Mouse (Mus musculus) heart, embryonic 12.5 days (tissue): ENCODE measurements around the gene C1qtnf7. TPM values are rescaled to one million over a fixed set of nuclear protein-coding genes. Genes with fewer than 3 reads are reported as not detected.

Experiments
- ATAC-seq: fragments of 200-750 bp; cut with Nextera tagmentation; 2 replicates; pipeline ENCODE4 v1.8.0; 2017; ENCODE audit warnings: moderate TSS enrichment, moderate library complexity; ENCODE audit not compliant: insufficient number of reproducible peaks, low FRiP score
- H3K27ac ChIP-seq: fragments of 300-500 bp; sonication (generic); 2 replicates; pipeline ENCODE4 v1.5.1; 2016; ENCODE audit warnings: mild to moderate bottlenecking, moderate library complexity; ENCODE audit not compliant: poor library complexity, severe bottlenecking
- H3K27me3 ChIP-seq: fragments of 300-500 bp; sonication (generic); replicated peaks from 2 replicates; pipeline ENCODE4 v1.6.1; 2016; ENCODE audit warnings: mild to moderate bottlenecking, moderate library complexity
- H3K36me3 ChIP-seq: fragments of 300-500 bp; sonication (generic); 2 replicates; pipeline ENCODE4 v1.6.1; 2016; ENCODE audit warnings: mild to moderate bottlenecking, moderate library complexity
- H3K4me1 ChIP-seq: fragments of 300-500 bp; sonication (generic); replicated peaks from 2 replicates; pipeline ENCODE4 v1.6.1; 2016; ENCODE audit warnings: mild to moderate bottlenecking
- H3K4me2 ChIP-seq: fragments of 300-500 bp; sonication (generic); 2 replicates; pipeline ENCODE4 v1.6.1; 2016; ENCODE audit warnings: mild to moderate bottlenecking, moderate library complexity
- H3K4me3 ChIP-seq: fragments of 300-500 bp; sonication (generic); 2 replicates; pipeline ENCODE4 v1.5.1; 2016; ENCODE audit warnings: mild to moderate bottlenecking
- H3K9ac ChIP-seq: fragments of 300-500 bp; sonication (generic); 2 replicates; pipeline ENCODE4 v1.6.1; 2016; ENCODE audit warnings: mild to moderate bottlenecking, moderate library complexity
- H3K9me3 ChIP-seq: fragments of 300-500 bp; sonication (generic); replicated peaks from 2 replicates; pipeline ENCODE4 v1.6.1; 2016; ENCODE audit warnings: mild to moderate bottlenecking, moderate library complexity
- WGBS: fragments of 180-500 bp; shearing (Covaris S2); methylation state at CpG from one replicate; pipeline ENCODE4 v1.1.7; 2016; 5-methylcytosine and 5-hydroxymethylcytosine counted together
- polyA plus RNA-seq: library from polyadenylated mRNA; unstranded; fragments of >200 nt; fragmentation: Nextera tagmentation; extraction: Ambion mirVana; gene quantifications from 2 replicates; pipeline ENCODE4 v1.2.1, GENCODE M21; 2016

Gene C1qtnf7
- polyA plus RNA-seq, 1 experiment from 2014 or later = 4.7 TPM

DNA sequence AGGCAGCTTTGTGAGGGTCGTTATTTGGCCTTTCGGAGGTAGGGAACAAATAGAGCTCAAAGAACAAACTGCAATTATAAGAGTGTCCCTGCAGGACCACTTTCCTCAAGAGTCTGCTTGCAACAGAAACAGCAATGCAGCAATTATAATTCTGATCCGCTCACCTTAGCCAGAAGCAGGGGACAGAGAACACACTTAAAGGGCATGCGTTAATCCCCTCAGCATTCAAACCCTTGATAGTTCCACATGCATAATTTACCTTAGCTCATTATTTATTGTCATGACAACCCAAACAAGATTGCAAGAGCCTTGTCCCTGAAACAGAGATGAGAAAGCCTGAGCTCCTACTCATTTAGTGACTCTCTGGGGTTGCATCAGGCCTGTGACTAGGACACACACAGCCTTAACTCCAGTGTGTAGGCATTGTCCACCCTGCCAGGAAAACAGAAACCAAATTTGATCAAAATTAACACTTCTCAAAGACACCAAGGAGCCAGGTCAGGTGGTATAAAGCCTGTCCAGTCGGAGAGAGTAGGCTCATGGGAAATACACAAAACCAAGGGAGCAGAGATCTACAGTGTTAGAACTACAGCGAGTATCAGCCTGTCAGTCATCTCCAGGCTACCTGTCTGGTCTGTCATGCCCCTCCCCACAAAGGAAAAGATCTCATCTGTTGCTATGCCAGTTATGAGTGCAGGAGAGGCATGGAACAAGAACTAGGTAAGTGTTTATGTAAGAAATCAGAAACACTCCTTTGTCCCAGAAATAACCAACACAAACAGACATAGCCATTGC is 68.2 kb downstream of the C1qtnf7 start:
- no peaks in the 10 kb centered on the region for H3K4me1 ChIP-seq
- no peaks in the 10 kb centered on the region for H3K27me3 ChIP-seq
- no peak overlapping the region for H3K9ac ChIP-seq
- H3K36me3 ChIP-seq = no peaks in the 10 kb centered on the region
- H3K4me3 ChIP-seq = no peak overlapping the region
- H3K9me3 ChIP-seq = no peaks in the 10 kb centered on the region
- H3K27ac ChIP-seq = no peak overlapping the region
- no peak for ATAC-seq
- H3K4me2 ChIP-seq = no peak overlapping the region
- WGBS = 81% methylated on average over 6 of the region's 6 CpGs

DNA sequence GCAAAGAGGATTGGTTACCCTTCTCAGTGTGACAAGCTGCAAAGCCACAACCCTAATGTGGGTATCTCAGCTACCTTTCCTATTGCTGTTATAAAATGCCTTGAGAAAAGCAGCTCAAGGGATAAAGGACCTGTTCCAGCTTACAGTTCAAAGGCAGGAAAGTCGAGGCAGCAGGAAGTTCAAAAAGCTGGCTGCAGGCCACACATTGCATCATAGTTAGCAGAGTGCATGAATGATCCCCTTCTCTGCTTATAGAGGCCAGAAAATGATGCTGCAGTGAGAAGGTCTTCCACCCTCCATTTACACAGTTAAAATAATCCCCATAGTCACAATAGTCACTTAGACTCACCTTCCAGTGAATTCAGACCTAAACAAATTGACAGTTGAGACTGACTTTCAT is 69.1 kb downstream of the C1qtnf7 start:
- Histone ChIP-seq H3K36me3 (no peaks in the 10 kb centered on the region), H3K27me3 (no peaks in the 10 kb centered on the region), H3K27ac (no peak overlapping the region), H3K9ac (no peak overlapping the region), H3K4me2 (no peak overlapping the region), H3K4me1 (no peaks in the 10 kb centered on the region), H3K4me3 (no peak overlapping the region), H3K9me3 (no peaks in the 10 kb centered on the region)
- no peak for ATAC-seq
- 23% methylated on average over 1 of the region's 1 CpGs for WGBS

DNA sequence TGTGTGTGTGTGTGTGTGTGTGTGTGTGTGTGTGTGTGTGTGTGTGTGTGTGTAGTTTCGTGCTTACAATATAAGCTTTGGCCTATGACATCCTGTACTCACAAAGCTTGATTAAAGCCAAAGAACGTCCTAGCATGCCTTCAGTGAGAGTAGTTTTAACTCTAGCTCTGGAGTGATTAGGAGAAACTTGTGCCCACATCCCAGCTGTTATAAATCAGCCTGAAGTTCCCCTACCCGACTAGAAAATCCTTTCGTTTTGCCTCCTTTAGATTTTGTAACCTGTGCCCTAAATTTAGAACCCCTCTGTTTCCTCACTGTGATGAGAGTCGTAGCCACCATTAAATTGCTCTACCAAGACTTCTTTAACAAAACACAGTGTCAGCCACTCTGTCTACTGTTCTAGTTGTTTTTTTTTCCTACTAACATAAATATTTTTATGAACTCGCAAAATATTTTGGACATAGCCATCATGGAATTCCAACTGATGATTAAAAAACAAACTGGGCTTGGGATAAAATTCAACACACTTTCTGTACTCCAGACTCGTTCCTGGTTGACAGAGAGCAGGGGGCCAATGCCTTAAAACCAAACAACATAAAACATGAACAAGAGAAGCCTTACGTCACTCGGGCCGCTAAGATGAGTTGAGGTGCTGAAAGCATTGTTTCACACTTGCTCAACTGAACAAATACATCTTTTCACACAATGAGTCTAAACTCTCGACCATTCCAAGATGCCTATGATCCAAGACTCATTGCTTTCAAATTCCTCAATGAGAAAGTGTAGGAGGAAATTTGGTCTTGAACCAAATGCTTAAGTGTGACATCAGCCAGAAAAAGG is 70.3 kb downstream of the C1qtnf7 start:
- 50% methylated on average over 11 of the region's 11 CpGs for WGBS
- Histone ChIP-seq H3K9ac (no peak overlapping the region), H3K4me3 (no peak overlapping the region), H3K4me1 (no peaks in the 10 kb centered on the region), H3K9me3 (no peaks in the 10 kb centered on the region), H3K36me3 (no peaks in the 10 kb centered on the region), H3K27ac (no peak overlapping the region), H3K27me3 (no peaks in the 10 kb centered on the region), H3K4me2 (no peak overlapping the region)
- ATAC-seq = no peak

DNA sequence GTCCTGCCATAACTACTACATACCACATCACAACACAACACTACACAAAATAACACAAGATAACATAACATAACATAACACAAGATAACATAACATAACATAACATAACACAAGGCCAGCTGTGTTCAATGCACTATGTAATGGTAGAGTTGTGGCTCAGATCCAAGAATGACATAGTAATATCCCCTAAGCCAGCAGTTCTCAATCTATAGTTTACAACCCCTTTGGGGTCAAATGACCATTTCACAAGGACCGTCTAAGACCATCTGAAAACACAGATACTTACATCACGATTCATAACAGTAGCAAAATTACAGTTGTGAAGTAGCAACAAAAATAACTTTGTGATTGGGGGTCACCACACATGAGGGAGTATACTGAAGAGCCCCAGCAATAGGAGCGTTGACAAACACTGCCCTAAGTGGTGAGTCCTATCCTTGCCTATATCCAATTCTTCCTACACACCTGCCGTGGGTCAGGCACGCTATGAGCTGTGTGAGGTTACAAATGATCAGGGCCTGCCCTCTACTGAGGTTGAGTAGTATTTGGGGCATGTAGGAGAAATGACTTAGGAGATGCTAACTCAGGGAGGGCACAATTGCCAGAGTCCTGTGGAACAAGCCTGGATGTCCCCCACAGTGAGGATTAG is 73.6 kb downstream of the C1qtnf7 start:
- no peak overlapping the region for H3K27ac ChIP-seq
- no peak for ATAC-seq
- H3K4me1 ChIP-seq = no peaks in the 10 kb centered on the region
- no peak overlapping the region for H3K9ac ChIP-seq
- H3K9me3 ChIP-seq = no peaks in the 10 kb centered on the region
- no peaks in the 10 kb centered on the region for H3K36me3 ChIP-seq
- no peak overlapping the region for H3K4me2 ChIP-seq
- H3K4me3 ChIP-seq = no peak overlapping the region
- 69% methylated on average over 5 of the region's 5 CpGs for WGBS
- no peaks in the 10 kb centered on the region for H3K27me3 ChIP-seq

DNA sequence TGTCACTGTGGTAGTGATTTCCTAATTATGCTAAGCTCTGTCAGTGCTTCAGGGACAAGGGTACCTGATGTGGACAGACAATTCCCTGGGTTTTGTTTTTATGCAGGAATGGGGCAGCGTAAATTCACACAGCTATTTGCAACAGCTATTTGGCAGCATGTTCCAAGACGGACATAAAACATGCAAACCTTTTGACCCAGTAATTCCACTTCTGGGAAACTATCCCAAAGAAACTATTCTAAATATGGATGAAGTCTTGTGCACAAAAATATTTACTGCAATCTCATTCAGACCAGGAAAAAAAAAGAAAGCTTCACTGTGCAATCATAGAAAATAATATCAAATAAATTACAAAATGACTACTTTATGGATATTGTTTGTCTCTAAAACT is 74.1 kb downstream of the C1qtnf7 start:
- no peaks in the 10 kb centered on the region for H3K27me3 ChIP-seq
- WGBS = 57% methylated on average over 2 of the region's 2 CpGs
- H3K27ac ChIP-seq = no peak overlapping the region
- H3K9ac ChIP-seq = no peak overlapping the region
- H3K4me2 ChIP-seq = no peak overlapping the region
- no peaks in the 10 kb centered on the region for H3K4me1 ChIP-seq
- no peak for ATAC-seq
- H3K9me3 ChIP-seq = no peaks in the 10 kb centered on the region
- H3K36me3 ChIP-seq = no peaks in the 10 kb centered on the region
- H3K4me3 ChIP-seq = no peak overlapping the region

DNA sequence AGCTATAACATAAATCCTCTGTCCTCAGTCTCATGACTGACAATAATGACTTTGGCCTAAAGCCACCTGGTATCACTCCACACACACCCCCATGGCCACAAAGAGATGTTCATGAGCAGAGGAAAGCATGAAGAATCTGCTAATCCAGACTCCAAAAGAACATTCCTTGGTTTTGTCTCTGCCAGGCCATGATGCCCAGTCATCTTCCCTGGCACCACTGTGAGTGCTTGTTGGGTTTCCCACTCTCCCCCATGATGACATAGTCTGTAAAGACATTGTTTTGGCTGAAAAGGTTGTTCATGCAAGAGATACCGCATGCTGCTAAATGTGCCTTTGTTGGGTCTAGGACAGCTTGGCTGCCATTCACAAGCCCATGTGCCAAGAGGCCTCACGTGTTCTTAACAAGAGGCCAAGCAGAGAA is 75.0 kb downstream of the C1qtnf7 start:
- no peaks in the 10 kb centered on the region for H3K27me3 ChIP-seq
- WGBS = 91% methylated on average over 2 of the region's 2 CpGs
- H3K4me1 ChIP-seq = no peaks in the 10 kb centered on the region
- ATAC-seq = no peak
- H3K4me3 ChIP-seq = no peak overlapping the region
- no peak overlapping the region for H3K4me2 ChIP-seq
- H3K36me3 ChIP-seq = no peaks in the 10 kb centered on the region
- no peak overlapping the region for H3K27ac ChIP-seq
- H3K9me3 ChIP-seq = no peaks in the 10 kb centered on the region
- no peak overlapping the region for H3K9ac ChIP-seq

DNA sequence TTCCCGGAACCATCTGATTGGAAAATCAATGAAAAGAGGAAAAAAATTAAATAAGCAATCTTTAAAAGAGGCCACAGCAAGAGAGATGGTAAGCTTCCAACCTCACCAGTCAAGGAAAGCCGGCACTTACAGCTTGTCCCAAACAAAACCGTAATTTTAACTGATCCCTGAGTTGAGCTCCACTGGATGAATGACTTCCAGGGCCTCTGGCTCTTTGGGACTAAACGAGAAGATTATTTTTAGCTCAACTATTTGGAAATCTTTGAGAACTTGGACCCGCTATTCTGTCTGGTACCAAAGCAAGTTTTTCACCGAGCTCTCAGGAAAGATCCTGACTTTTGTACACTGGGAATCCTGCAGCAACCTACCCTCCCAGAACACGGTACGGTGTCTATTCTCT is 86.3 kb downstream of the C1qtnf7 start:
- Histone ChIP-seq H3K27ac (no peak overlapping the region), H3K9ac (no peak overlapping the region), H3K27me3 (no peaks in the 10 kb centered on the region), H3K4me2 (no peak overlapping the region), H3K36me3 (no peaks in the 10 kb centered on the region), H3K4me3 (no peak overlapping the region), H3K4me1 (no peaks in the 10 kb centered on the region), H3K9me3 (no peaks in the 10 kb centered on the region)
- WGBS = 76% methylated on average over 8 of the region's 8 CpGs
- no peak for ATAC-seq

DNA sequence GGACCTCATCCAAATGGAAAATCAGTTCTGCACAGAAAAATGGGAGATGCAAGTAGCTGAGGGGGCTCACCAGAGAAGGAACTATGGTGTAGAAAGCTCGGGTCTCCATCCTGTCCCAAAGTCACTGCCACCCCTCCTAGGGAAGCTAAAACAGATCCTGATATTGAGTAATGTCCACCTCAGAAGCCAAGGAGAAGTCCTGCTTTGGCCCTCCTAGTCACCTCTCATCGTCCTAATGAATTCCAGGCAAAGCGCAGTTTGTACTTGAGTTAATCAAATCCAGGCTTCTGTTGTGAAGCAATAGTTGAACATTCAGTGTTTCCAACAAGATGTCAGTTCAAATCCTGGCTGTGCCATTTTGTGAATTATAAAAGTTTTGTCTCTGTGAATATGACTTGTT is 87.2 kb downstream of the C1qtnf7 start:
- H3K4me1 ChIP-seq = no peaks in the 10 kb centered on the region
- ATAC-seq = no peak
- H3K27me3 ChIP-seq = no peaks in the 10 kb centered on the region
- H3K4me2 ChIP-seq = no peak overlapping the region
- 82% methylated on average over 3 of the region's 3 CpGs for WGBS
- H3K9me3 ChIP-seq = no peaks in the 10 kb centered on the region
- no peak overlapping the region for H3K9ac ChIP-seq
- H3K27ac ChIP-seq = no peak overlapping the region
- no peak overlapping the region for H3K4me3 ChIP-seq
- H3K36me3 ChIP-seq = no peaks in the 10 kb centered on the region

DNA sequence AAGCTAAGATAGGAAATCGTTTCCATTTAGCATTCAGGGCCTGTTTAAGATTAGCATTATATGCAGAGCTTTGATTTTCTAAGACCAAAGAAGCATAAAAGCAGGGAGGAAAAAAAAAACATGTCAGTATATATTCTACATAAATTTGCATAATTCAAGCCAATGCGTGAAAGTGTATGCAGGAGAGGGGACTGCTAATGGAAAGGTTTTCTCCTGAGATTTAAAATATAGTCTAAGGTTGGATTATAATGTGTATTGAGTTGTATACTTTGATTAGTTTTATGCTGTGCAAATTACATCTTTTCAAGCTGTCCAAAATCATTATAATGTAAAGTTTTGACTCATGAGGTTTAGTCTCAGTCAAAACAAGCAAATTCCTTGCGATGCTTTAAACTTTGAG is 88.2 kb downstream of the C1qtnf7 start:
- WGBS = 79% methylated on average over 3 of the region's 3 CpGs
- no peak for ATAC-seq

DNA sequence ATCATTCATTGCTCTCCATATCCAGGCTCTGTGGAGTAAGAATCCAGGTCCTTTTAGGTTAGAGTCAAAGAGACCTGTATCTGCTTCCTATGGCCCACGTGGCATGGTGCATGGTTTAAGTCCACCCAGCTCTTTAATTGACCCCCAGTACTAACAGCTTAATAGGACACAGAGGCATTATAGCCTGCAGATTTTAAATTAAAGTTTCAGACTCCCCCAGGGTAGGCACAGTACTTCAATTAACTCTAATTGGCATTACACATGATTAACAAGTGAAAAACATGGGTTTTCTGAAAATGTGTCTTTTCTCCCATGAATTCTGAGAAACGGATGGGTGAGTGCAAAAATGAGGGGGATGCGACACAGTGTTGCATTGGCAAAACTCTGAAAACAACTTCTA is 92.7 kb downstream of the C1qtnf7 start:
- Histone ChIP-seq H3K36me3 (no peaks in the 10 kb centered on the region), H3K9ac (no peak overlapping the region), H3K9me3 (no peaks in the 10 kb centered on the region), H3K4me1 (peaks cover 5% of the 10 kb centered on the region; the same call in 1 of the 2 replicates), H3K4me3 (no peak overlapping the region), H3K27ac (no peak overlapping the region), H3K27me3 (0 out of 2 replicates have a peak, but pooled peaks cover 3% of the 10 kb centered on the region), H3K4me2 (no peak overlapping the region)
- 77% methylated on average over 3 of the region's 3 CpGs for WGBS
- no peak for ATAC-seq

More for the DNA sequence above, 88.2 kb downstream of the C1qtnf7 start:
- Histone ChIP-seq H3K27me3 (0 out of 2 replicates have a peak, but pooled peaks cover 3% of the 10 kb centered on the region), H3K4me2 (no peak overlapping the region), H3K9ac (no peak overlapping the region), H3K4me1 (no peaks in the 10 kb centered on the region), H3K9me3 (no peaks in the 10 kb centered on the region), H3K27ac (no peak overlapping the region), H3K36me3 (no peaks in the 10 kb centered on the region), H3K4me3 (no peak overlapping the region)

DNA sequence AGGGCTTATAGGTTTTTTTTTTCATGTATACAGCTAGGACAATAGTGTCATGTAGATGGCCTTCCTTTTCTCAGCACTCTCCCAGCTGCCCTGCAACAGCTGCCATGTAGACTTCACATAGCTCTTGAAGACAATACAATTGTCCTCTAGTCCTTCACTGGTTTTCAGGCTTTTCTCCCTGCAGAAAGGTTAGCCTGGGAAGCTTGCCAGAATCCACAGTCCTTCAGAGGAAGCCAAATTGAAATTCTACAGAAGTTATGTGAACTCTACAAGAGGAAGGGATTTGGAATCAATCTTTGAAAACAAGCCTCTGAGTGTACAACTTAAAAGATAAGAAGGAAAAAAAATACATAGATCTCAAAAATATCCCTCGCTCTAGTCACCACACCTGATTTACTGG is 94.4 kb downstream of the C1qtnf7 start:
- Histone ChIP-seq H3K27ac (no peak overlapping the region), H3K9me3 (no peaks in the 10 kb centered on the region), H3K4me2 (no peak overlapping the region), H3K36me3 (no peaks in the 10 kb centered on the region), H3K9ac (no peak overlapping the region), H3K27me3 (0 out of 2 replicates have a peak, but pooled peaks cover 3% of the 10 kb centered on the region), H3K4me1 (peaks cover 5% of the 10 kb centered on the region; the same call in 1 of the 2 replicates), H3K4me3 (no peak overlapping the region)
- ATAC-seq = no peak
- 50% methylated on average over 1 of the region's 1 CpGs for WGBS
